Mouse (Mus musculus): ENCODE results near the gene Ptprg.
"Not testable (repeated sequence)": the region's sequence is repeated elsewhere in the genome, so short reads cannot be mapped to it uniquely, and the experiment has no call there.

Gene Ptprg

DNA sequence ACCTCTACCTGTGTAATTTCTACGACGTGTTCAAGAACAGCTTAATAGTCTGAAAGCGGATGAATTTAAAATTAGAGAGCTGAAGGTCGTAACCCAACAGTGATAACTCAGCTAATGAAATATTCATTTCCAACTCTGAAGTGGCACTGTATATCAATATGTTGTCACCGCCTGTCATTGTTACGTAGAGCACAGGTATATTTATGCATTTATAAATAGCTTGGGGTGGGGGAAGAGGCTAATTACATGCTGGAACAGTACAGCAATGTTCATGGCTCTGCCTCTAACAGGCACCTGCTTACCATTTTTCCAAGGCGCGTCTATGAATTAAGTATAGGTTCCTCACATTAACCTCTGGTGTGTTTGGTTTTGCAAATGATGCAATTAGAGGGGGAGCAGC is 199.3 kb downstream of the Ptprg start:
- DNase-seq (ENCODE audit: low spot score): no peak

GRCm38 (mm10) chr14:11754656-11755055 is 201.3 kb downstream of the Ptprg start:
- DNase-seq (ENCODE audit: low spot score): no peak

DNA sequence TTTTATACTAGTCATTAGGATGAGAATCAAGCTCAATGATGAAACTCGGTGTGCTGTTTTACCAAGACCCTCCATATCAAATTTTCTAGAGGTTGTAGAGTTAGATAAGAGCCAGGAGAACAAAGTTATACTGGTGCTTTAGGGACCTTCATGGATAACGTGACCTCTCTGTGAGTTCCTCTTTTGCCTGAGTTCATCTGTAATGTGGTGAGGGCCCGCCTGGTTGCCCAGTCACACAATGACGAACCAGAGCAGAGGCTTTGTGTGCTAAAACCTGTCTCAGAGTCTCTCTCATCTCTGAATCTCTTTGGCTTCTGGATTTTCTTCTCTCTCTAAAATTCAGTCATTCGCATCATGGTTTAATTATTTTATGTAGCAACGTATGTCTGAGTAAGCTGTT is 204.9 kb downstream of the Ptprg start:
- DNase-seq (ENCODE audit: low spot score): no peak

DNA sequence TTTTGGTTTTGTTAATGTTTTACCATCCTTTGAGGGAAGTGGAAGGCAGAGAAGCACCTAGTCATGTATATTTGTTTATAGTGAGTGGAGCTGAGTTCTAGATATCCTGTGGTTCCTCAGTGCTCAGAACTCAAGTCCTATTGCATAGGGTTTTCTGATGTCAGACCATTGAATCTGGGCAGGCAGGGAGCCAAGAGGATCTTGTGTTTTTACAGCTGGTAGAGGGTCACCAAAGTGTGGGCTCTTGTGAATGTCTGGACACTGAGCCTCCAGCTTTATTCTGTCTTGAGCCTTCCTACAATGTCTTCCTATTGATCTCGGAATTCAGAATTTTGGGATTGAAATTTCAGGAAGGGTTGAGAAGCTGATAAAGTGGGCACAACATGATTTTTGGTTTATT is 206.0 kb downstream of the Ptprg start:
- peak; percentile 24 for DNase-seq (ENCODE audit: low spot score)

DNA sequence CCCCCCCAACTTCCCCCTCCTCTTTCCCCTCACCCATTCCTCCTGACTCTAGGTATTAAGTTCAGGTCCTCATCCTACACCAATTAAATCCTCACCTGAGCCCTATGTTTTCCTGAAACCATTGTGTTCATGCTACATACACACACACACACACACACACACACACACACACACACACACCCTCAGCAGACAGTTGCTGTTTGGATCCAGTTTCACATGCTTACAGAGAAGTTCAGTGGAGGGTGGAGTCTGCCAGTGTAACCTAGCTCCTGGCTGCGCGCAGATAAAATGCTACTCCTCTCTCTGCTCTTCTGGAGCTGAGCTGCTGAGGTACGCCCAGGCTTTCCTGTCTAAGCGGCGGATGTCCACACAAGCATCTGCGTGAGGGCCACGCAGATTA is 209.7 kb downstream of the Ptprg start:
- DNase-seq (ENCODE audit: low spot score): peak; percentile 52

DNA sequence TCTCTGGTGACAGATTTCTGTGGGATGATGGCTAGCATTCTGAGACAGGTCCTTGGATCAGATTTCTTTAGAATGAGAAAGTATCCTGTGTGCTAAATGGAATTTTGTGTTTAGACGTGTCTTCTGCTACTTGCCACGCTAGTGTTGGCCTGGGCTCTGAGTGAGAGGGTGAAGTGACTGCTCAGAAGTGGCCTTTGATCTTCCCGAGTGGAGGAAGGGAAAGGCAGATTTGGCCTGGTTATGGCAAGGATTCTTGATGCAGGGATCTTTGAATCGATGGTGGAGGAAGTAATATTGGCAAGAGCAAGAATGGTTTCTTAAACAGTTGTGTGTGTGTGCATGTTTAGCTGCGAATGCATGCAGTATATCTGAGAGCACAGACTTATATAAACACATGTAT is 219.4 kb downstream of the Ptprg start:
- DNase-seq (ENCODE audit: low spot score): no peak

DNA sequence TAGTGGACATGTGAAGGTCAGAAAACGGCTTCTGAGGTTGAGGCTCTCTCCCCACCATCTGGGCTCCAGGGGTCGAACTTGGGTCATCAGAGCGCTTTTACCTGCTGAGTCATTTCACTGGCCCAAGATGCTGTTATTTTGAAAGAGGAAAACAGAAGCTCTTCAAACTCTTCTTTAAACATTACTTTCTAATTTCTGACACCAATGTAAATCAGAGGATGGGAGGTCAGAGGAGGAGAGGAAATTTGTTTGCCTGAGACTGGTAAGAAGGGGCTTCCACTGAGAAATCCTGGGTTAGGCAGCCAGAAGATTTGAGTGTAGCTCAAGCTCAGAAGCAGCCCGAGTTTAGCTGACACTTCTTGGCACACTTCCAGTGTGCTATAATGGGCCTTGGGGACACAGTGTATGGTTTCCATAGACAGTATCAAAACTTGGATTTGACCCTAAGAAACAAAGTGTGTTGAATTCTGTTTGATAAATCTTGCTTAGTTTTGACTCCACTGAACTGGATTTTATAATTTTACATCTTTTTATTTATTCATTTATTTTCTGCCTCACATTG is 221.2 kb downstream of the Ptprg start:
- DNase-seq (ENCODE audit: low spot score): peak; percentile 35

- DNase-seq (ENCODE audit: low spot score): peak; percentile 63
These were observed 221.9 kb downstream of the Ptprg start for GRCm38 (mm10) chr14:11775204-11775603.

DNA sequence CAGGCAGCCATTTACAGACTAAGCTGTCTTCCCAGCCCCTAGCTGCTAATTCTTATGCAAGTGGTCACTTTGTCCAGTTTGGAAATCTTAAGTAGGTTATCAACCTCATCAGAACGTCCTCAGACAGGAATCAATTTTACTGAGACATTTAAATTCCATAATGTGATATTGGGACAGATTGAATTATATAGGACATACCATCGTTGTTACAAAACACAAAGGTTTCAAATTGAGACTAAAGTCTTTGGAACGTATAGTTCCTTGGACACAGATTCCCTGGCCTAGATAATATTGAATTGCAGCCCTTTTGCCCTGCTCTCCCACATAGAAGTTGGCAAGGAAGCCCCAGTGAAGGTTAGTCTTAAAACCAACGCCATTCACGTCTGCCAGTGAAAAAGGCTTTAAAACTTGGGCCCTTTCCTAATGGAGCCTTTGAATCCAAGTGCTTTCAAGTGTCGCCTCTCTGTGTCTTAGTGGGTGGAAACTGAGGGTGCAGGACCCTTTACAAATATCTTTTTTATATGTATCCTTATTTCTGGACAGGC is 222.7 kb downstream of the Ptprg start:
- no peak for DNase-seq (ENCODE audit: low spot score)

DNA sequence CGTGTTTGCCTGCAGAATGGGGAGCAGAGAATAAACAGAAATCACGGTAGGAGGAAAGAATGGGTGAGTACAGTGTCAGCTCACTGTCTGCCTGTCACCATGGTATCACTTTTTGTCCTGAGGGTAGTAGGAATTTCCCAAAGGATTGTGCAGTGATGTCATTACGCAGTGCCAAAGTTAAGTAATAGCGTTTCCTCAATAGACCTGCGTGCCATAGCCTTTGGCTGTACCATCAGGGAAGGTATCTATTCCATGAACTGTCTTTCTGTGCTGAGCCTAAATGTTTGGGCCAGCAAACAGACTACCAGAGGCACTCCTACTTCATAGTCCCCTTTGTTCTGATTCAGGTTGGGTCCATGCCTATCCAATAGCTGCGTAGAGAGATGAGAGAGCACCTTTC is 223.2 kb downstream of the Ptprg start:
- no peak for DNase-seq (ENCODE audit: low spot score)

DNA sequence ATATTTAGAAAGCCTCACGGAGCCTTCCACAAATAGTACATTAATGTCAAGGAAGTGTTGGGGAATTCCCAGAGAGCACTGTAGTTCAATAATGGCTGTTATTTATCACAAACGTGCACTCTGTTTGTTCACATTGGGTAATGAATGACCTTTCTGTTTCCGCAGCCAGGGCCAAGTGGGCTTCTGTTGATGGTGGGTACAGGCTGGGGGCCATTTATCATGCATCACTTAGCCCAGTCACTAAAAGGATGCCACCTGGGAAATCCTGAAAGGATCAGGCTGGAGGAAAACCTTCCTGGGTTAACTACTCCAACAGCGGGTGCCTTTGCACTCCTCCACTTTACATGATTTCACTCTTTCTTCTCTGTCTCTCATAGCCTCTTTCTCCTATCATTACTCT is 237.9 kb downstream of the Ptprg start:
- no peak for DNase-seq (ENCODE audit: low spot score)

DNA sequence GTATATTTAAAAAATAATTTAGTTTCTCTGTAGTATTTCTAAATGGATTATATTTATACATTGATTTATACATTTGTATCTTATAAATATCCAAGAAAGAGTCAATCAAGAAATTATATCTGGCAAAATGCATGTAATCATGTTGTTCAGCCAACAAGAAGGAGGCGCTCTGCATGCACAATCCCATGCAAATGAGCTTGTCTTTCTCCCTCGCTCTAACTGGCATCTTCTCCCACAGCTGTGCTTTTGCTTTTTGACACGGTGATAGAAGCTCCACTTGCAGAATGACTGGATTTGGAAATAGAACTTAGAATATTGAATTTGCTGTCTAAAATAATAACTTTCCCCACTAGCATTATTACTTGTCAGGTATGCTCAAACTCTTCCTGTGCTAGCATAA is 240.5 kb downstream of the Ptprg start:
- no peak for DNase-seq (ENCODE audit: low spot score)

DNA sequence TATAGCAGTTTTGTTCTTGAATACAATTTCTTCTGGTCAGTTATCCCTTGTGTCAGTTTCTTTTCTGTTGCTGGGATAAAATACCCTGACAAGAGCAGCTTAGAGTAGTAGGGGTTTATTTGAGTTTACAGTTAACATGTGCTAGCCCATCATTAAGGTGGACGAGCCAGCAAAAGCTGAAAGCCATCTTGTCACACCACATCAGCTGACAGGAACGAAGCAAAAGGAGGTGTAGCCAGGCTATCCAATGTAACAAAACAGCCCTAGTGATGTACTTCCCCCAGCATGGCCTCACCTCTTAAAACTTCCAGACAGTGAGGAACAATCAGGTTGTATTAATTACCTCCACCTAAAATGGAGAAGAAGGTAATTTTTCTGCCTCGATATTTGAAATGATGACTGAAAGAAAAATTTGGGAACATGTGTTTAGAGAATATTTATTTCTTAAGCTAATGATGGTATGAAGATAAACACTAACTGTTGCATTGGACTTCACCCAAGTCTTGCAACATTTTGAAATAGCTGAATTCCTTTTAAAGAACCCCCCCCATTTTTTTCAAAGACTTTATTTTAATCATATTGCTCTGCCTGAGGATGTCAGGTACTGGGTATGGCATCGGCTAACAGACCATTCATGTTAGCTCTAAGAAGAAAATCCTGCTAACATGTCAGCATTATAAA is 249.2 kb downstream of the Ptprg start:
- DNase-seq (ENCODE audit: low spot score): no peak

DNA sequence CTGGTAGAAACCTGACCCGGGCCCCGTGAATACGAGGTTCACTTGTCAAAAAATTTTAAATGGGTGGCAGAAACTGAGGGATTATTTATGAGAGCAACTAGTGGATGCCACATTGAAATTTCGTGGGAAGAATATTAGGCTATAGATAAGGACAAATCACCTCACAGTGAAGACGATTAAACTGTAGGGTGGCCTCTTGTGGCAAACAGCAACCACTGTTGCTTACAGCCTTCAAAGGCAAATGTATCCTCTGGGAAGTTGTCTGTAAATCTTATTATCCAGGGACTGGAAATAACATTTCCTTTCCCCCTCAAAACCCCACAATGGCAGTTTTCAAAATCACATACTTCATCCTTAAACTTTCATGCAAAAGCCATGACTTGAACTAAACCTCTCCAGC is 253.3 kb downstream of the Ptprg start:
- no peak for DNase-seq (ENCODE audit: low spot score)

DNA sequence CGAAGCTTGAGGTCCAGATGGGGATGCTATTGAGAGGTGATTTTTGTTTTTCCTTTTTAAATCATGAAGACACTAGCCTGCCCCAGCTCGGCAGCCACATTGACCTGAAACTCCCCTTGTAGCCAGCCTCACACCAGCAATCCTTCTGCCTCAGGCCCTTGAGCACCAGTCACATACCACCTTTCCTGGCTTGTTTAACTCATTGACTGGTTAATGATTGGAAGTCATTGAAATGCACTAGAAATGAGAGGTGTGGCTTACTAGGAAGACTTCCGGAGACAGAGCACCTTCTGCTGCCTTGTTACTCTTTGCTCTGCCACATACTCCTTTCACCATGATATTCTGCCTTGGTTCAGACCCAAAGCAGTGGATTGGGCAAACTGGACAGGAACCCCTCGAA is 254.1 kb downstream of the Ptprg start:
- no peak for DNase-seq (ENCODE audit: low spot score)

DNA sequence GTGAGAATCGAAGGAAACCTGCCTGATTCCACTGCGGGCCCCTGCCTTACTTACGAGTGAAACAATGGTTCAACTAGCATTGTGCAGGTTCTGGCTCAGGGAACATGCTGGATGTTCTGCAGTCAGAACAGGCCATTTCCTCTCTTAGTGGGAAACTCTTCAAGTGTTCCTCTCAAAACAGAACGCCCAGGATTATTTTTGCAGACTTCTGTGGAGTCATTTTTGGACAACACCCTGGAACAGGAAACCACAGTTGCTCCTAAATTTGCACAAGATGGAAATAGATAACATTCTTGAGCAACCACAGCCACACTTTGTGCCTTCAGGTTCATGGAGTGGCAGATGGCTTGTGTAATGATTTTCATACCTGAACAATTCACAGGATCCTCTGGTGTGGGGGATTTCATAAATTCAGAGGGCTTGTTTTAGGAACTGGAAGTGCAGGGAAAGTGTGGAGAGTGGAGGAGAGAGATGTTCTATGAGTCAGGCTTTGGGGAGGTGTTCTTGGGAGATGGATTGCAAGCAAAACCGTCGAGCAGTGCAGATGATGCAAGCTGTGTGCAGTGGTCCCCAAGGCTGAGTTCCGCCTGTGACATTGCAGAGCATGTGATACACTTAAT is 257.9 kb downstream of the Ptprg start:
- no peak for DNase-seq (ENCODE audit: low spot score)

DNA sequence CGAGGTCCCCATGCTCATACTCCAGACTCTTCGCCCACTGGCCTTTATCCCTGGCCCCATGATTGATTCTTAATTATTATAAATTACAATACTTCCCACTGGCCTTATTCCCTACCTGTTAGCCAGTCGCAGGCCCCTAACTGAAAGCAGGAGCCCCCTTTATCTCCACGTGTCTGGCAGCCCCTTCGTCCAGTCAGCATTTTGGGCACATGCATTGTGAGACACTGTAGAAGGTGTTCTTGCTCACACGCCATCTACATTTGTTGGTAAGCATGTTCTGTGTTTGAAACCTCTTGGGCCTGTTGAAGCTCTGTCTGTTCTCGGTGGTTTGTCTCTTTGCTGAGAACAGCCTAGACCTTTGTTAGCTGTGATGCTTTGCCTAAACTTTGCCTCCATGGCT is 259.0 kb downstream of the Ptprg start:
- DNase-seq (ENCODE audit: low spot score): no peak

DNA sequence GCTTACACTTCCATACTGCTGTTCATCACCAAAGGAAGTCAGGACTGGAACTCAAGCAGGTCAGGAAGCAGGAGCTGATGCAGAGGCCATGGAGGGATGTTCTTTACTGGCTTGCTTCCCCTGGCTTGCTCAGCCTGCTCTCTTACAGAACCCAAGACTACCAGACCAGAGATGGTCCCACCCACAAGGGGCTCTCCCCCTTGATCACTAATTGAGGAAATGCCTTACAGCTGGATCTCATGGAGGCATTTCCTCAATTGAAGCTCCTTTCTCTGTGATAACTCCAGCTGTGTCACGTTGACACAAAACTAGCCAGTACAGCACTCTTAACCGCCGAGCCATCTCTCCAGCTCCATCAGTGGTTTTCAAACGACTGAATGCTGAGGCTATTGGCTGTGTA is 261.5 kb downstream of the Ptprg start:
- not testable (repeated sequence) for DNase-seq (ENCODE audit: low spot score)

DNA sequence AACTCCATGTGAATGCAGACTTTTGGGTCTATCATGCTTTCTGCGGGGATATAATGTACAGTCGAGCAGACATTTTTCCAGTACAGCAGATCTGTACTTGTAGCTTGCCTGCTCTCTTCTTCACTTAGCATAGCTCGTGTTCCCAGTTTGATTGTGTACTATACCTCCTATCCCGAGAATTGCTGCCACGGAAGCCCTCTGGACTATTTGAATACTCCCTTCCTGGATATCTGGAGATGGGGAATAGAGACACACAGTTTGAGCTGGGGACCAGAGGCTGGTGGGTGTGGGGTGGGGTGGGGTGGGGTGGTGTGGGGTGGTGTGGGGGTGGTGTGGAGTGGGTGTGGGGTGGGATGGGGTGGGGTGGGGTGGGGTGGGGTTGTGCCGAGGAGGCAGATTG is 263.9 kb downstream of the Ptprg start:
- no peak for DNase-seq (ENCODE audit: low spot score)

GRCm38 (mm10) chr14:11818054-11818453 is 264.7 kb downstream of the Ptprg start:
- no peak for DNase-seq (ENCODE audit: low spot score)

GRCm38 (mm10) chr14:11818721-11819120 is 265.4 kb downstream of the Ptprg start:
- no peak for DNase-seq (ENCODE audit: low spot score)

GRCm38 (mm10) chr14:11819326-11819725 is 266.0 kb downstream of the Ptprg start:
- DNase-seq (ENCODE audit: low spot score): no peak
